Mouse (Mus musculus) stomach, embryonic 16.5 days (tissue): ENCODE results near the gene Afap1l2. TPM values are rescaled to one million over a fixed set of nuclear protein-coding genes. Genes with fewer than 3 reads are reported as not detected.

Experiments used
- ATAC-seq: fragments of 200-750 bp; cut with Nextera tagmentation; 2 replicates; pipeline ENCODE4 v1.8.0; 2017; ENCODE audit warnings: moderate number of reproducible peaks, moderate TSS enrichment; ENCODE audit not compliant: insufficient read depth, low FRiP score
- H3K27ac ChIP-seq: fragments of 300-500 bp; sonication (generic); 2 replicates; pipeline ENCODE4 v1.5.1; 2014; ENCODE audit warnings: low read length
- H3K27me3 ChIP-seq: fragments of 300-500 bp; sonication (generic); 2 replicates; pipeline ENCODE4 v1.6.1; 2014; ENCODE audit warnings: low read length, control low read depth, mixed read lengths; ENCODE audit not compliant: control insufficient read depth, insufficient read depth
- H3K36me3 ChIP-seq: fragments of 300-500 bp; sonication (generic); 2 replicates; pipeline ENCODE4 v1.6.1; 2014; ENCODE audit warnings: low read length; ENCODE audit not compliant: control insufficient read depth, insufficient read depth
- H3K4me1 ChIP-seq: fragments of 300-500 bp; sonication (generic); 2 replicates; pipeline ENCODE4 v1.6.1; 2014; ENCODE audit warnings: low read length, control low read depth, mixed read lengths; ENCODE audit not compliant: control insufficient read depth, insufficient read depth
- H3K4me2 ChIP-seq: fragments of 300-500 bp; sonication (generic); 2 replicates; pipeline ENCODE4 v1.6.1; 2014; ENCODE audit warnings: low read depth, low read length, mixed read lengths
- H3K4me3 ChIP-seq: fragments of 300-500 bp; sonication (generic); replicated peaks from 2 replicates; pipeline ENCODE4 v1.5.1; 2014; ENCODE audit warnings: mild to moderate bottlenecking, low read length
- H3K9ac ChIP-seq: fragments of 300-500 bp; sonication (generic); 2 replicates; pipeline ENCODE4 v1.6.1; 2014; ENCODE audit warnings: low read length
- H3K9me3 ChIP-seq: fragments of 300-500 bp; sonication (generic); replicated peaks from 2 replicates; pipeline ENCODE4 v1.6.1; 2016; ENCODE audit warnings: low read length, control low read depth; ENCODE audit not compliant: control insufficient read depth
- WGBS: fragments of 180-500 bp; shearing (Covaris S2); extraction: QIAGEN DNeasy Blood & Tissue Kit; methylation state at CpG from one replicate; pipeline ENCODE4 v1.1.7; 2014; 5-methylcytosine and 5-hydroxymethylcytosine counted together
- polyA plus RNA-seq: library from polyadenylated mRNA; unstranded; fragments of >200 nt; fragmentation: Nextera tagmentation; extraction: Ambion mirVana; gene quantifications from 2 replicates; pipeline ENCODE4 v1.2.1, GENCODE M21; 2015

Afap1l2 gene
- polyA plus RNA-seq, 1 experiment from 2014 or later, result 23.1 TPM

- Histone ChIP-seq H3K4me1 (peaks cover 20% of the 10 kb centered on the region), H3K4me2 (peak overlapping the region; percentile 89), H3K27ac (no peak overlapping the region), H3K9ac (peak overlapping the region; percentile 59), H3K36me3 (no peaks in the 10 kb centered on the region), H3K4me3 (peak overlapping the region; percentile 50), H3K9me3 (no peaks in the 10 kb centered on the region), H3K27me3 (peaks cover 24% of the 10 kb centered on the region)
- 9% methylated on average over 30 of the region's 30 CpGs for WGBS
- ATAC-seq, result no peak
Measured at GRCm38 (mm10) chr19:56874601-56875315, 133.3 kb downstream of the Afap1l2 start.

DNA sequence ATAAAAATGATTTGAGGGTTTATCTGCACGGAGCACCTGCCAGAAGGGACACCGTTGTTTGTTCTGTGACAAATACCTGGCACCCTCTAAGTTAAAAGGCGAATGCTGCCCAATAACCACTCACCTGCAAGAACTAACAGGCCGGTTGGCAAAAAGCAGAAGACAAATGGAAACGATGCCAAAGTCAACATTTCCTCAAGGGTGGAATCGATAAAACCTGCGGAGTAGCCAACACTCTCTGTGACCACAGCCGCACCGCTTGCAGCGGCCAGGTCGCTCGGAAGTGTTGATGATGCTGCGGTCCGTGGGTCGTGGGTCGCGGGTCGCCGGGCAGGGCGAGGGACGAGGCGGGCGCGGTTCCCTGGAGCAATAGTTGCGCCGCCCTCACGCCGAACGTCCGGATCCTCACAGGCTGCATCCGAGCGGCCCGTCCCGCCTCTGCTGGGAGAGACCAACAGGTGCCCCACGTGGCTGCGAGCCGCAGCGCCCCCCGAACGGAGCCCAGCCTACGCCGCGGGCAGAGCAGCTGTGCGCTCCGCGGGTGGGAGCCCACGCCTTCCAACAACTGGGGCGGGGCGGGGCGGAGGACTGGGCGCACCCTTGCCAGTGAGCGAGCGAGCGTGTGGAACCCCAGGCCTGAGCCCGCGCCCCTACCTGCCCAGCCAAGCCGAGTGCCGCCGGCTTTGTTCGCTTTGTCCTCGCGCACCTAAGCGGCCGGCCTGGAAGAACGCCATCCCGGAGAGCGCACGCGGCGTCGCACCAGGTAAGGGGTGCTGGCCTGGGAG, 134.0 kb downstream of the Afap1l2 start, which contains the start of gene Vwa2:
TSS of gene Vwa2 (plus strand) at position 434 of the 785 bp plus-strand sequence.
- peak; percentile 81; the same call in 1 of the 2 replicates for ATAC-seq
- Histone ChIP-seq H3K27ac (no peak within 1 kb of the TSS), H3K4me3 (peak within 1 kb of the TSS; percentile 50), H3K9ac (peak within 1 kb of the TSS; percentile 59), H3K27me3 (peaks cover 24% of the 10 kb centered on the region), H3K9me3 (no peaks in the 10 kb centered on the region), H3K36me3 (no peaks in the 10 kb centered on the region), H3K4me1 (peaks cover 20% of the 10 kb centered on the region), H3K4me2 (peak within 1 kb of the TSS; percentile 89)
- 2% methylated on average over 71 of the region's 71 CpGs for WGBS

DNA sequence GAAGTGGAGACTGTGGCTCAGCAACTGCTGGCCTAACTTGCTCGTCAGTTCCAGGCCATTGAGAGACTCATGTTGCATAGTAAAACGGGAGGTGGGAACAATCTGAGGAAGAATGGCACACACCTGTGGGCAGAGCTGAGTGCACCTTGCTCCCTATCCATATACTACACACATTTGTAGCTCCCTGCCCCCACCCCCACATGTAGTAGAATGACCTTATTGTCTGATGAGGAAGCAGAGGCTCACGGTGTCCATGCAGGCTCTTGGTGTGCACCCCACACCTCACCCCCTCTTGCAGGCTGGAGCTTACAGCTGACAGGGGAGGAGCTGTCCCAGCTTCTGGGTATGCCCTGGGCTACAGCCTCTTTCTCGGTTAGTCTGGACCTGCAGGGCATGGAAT, 140.3 kb downstream of the Afap1l2 start:
- Histone ChIP-seq H3K9ac (no peak overlapping the region), H3K4me1 (no peaks in the 10 kb centered on the region), H3K27ac (no peak overlapping the region), H3K4me3 (no peak overlapping the region), H3K4me2 (no peak overlapping the region), H3K27me3 (no peaks in the 10 kb centered on the region), H3K36me3 (no peaks in the 10 kb centered on the region), H3K9me3 (no peaks in the 10 kb centered on the region)
- WGBS, result 73% methylated on average over 4 of the region's 4 CpGs
- ATAC-seq, result no peak

Other genes with a start within 250 kb of the Afap1l2 start
- 19.3 and 20.3 TPM in 2 replicates for gene Ccdc186, start 186.0 kb downstream of the Afap1l2 start, polyA plus RNA-seq
- gene Tdrd1, start 182.0 kb downstream of the Afap1l2 start, polyA plus RNA-seq, result 3.0 and 3.1 TPM in 2 replicates
- gene Vwa2, start 134.0 kb downstream of the Afap1l2 start, polyA plus RNA-seq, result 2.5 and 2.9 TPM in 2 replicates